Mouse (Mus musculus) limb, embryonic 15.5 days (tissue): ENCODE data around the gene Polr2a. TPM values are rescaled to one million over a fixed set of nuclear protein-coding genes. Genes with fewer than 3 reads are reported as not detected.

ENCODE experiments used
- ATAC-seq: fragments of 200-750 bp; cut with Nextera tagmentation; 2 replicates; pipeline ENCODE4 v1.8.0; 2017; ENCODE audit warnings: low read depth, moderate TSS enrichment; ENCODE audit not compliant: insufficient number of reproducible peaks, low FRiP score, low TSS enrichment
- H3K27ac ChIP-seq: fragments of 300-500 bp; sonication (generic); 2 replicates; pipeline ENCODE4 v1.5.1; 2015; ENCODE audit warnings: moderate library complexity, mild to moderate bottlenecking, inconsistent platforms
- H3K27me3 ChIP-seq: fragments of 300-500 bp; sonication (generic); 2 replicates; pipeline ENCODE4 v1.6.1; 2015; ENCODE audit warnings: inconsistent platforms
- H3K36me3 ChIP-seq: fragments of 300-500 bp; sonication (generic); 2 replicates; pipeline ENCODE4 v1.6.1; 2015; ENCODE audit warnings: inconsistent platforms
- H3K4me1 ChIP-seq: fragments of 300-500 bp; sonication (generic); 2 replicates; pipeline ENCODE4 v1.6.1; 2015; ENCODE audit warnings: inconsistent platforms
- H3K4me2 ChIP-seq: fragments of 300-500 bp; sonication (generic); 2 replicates; pipeline ENCODE4 v1.6.1; 2015; ENCODE audit warnings: mild to moderate bottlenecking, inconsistent platforms
- H3K4me3 ChIP-seq: fragments of 300-500 bp; sonication (generic); 2 replicates; pipeline ENCODE4 v1.5.1; 2015; ENCODE audit warnings: mild to moderate bottlenecking, inconsistent platforms
- H3K9ac ChIP-seq: fragments of 300-500 bp; sonication (generic); 2 replicates; pipeline ENCODE4 v1.6.1; 2015; ENCODE audit warnings: inconsistent platforms
- H3K9me3 ChIP-seq: fragments of 300-500 bp; sonication (generic); 2 replicates; pipeline ENCODE4 v1.6.1; 2016; ENCODE audit warnings: inconsistent platforms
- WGBS: fragments of 180-500 bp; shearing (Covaris S2); methylation state at CpG from one replicate; pipeline ENCODE4 v1.1.7; 2015; 5-methylcytosine and 5-hydroxymethylcytosine counted together
- polyA plus RNA-seq: library from polyadenylated mRNA; unstranded; fragments of >200 nt; fragmentation: Nextera tagmentation; extraction: Ambion mirVana; gene quantifications from 2 replicates; pipeline ENCODE4 v1.2.1, GENCODE M21; 2015

Polr2a gene
- polyA plus RNA-seq, 1 experiment from 2014 or later: 20.0 TPM

DNA sequence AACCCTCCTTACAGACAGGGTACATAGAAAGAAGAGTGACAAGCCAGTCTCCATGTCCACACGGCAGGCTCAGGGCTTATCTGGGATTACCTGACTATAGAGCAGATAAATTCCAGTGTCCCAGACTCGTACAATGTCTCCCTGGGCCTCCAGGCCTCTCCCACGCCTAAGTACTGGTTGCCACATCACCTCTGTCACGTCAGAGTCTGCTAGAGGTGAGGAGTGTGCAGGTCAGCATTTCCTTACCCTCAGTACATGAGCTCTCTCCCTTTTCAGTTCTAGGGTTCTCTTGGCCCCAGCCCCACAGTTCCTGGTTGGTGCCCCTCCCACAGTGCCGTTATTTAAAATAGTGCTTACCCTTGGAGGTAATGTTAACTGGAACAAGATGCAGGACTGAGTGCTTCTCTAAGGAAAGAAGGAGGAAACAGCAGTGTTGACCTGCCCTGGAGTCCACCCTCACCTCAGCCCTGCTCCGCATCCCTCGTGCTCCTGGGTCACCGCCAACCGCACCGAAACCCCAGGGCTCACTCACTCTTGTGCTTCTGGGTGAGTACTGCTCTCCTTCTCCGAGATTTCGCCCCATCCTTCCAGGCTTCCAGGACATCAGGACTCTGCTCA is 74.2 kb downstream of the Polr2a start:
- no peaks in the 10 kb centered on the region for H3K27me3 ChIP-seq
- no peak overlapping the region for H3K9ac ChIP-seq
- H3K4me1 ChIP-seq: peaks cover 68% of the 10 kb centered on the region
- H3K27ac ChIP-seq: peak overlapping the region; percentile 94
- no peak for ATAC-seq
- peaks cover 11% of the 10 kb centered on the region for H3K36me3 ChIP-seq
- 81% methylated on average over 12 of the region's 12 CpGs for WGBS
- H3K4me2 ChIP-seq: no peak overlapping the region
- H3K9me3 ChIP-seq: no peaks in the 10 kb centered on the region
- H3K4me3 ChIP-seq: no peak overlapping the region

Other genes starting within 250 kb of the Polr2a start
- gene Dnah2, start 209.5 kb downstream of the Polr2a start, polyA plus RNA-seq: 2.0 and 3.0 TPM in 2 replicates
- gene Efnb3, start 198.4 kb downstream of the Polr2a start, polyA plus RNA-seq: 27.9 and 33.2 TPM in 2 replicates
- gene Wrap53, start 178.4 kb downstream of the Polr2a start, polyA plus RNA-seq: 23.6 and 24.8 TPM in 2 replicates
- gene Trp53, start 178.3 kb downstream of the Polr2a start, polyA plus RNA-seq: 132 and 134 TPM in 2 replicates
- 8.2 and 10.5 TPM in 2 replicates for gene Atp1b2, start 152.7 kb downstream of the Polr2a start, polyA plus RNA-seq
- gene Shbg, start 140.7 kb downstream of the Polr2a start, polyA plus RNA-seq: not detected in 2 replicates
- 15.7 and 16.2 TPM in 2 replicates for gene Sat2, start 136.6 kb downstream of the Polr2a start, polyA plus RNA-seq
- gene Fxr2, start 125.6 kb downstream of the Polr2a start, polyA plus RNA-seq: 26.8 and 27.1 TPM in 2 replicates
- gene Sox15, start 103.3 kb downstream of the Polr2a start, polyA plus RNA-seq: 3.2 and 4.8 TPM in 2 replicates
- gene Mpdu1, start 96.0 kb downstream of the Polr2a start, polyA plus RNA-seq: 58.9 and 63.9 TPM in 2 replicates
- gene Cd68, start 92.5 kb downstream of the Polr2a start, polyA plus RNA-seq: 18.2 and 24.1 TPM in 2 replicates
- 443 and 469 TPM in 2 replicates for gene Eif4a1, start 86.2 kb downstream of the Polr2a start, polyA plus RNA-seq
- gene Senp3, start 76.6 kb downstream of the Polr2a start, polyA plus RNA-seq: 87.5 and 87.9 TPM in 2 replicates
- gene Tnfsf13, start 72.9 kb downstream of the Polr2a start, polyA plus RNA-seq: 0.73 and 0.87 TPM in 2 replicates
- gene Tnfsf12, start 62.8 kb downstream of the Polr2a start, polyA plus RNA-seq: 10.8 and 12.9 TPM in 2 replicates
- 4.8 and 5.7 TPM in 2 replicates for gene Tnfsfm13, start 62.5 kb downstream of the Polr2a start, polyA plus RNA-seq
- 0.09 and 0.15 TPM in 2 replicates for gene Slc35g3, start 3.3 kb upstream of the Polr2a start, polyA plus RNA-seq
- 5.1 and 5.4 TPM in 2 replicates for gene Zbtb4, start 7.3 kb upstream of the Polr2a start, polyA plus RNA-seq
- gene Chrnb1, start 37.3 kb upstream of the Polr2a start, polyA plus RNA-seq: 18.6 and 30.0 TPM in 2 replicates
- 3.4 and 3.9 TPM in 2 replicates for gene Fgf11, start 43.2 kb upstream of the Polr2a start, polyA plus RNA-seq
- gene Tmem102, start 47.0 kb upstream of the Polr2a start, polyA plus RNA-seq: 8.1 and 8.9 TPM in 2 replicates
- gene Gm39566, start 56.7 kb upstream of the Polr2a start, polyA plus RNA-seq: not detected in 2 replicates
- gene Spem2, start 59.8 kb upstream of the Polr2a start, polyA plus RNA-seq: not detected in 2 replicates
- gene Spem1, start 63.5 kb upstream of the Polr2a start, polyA plus RNA-seq: 0.28 TPM in 1 of 2 replicates, not detected in the other
- 7.6 and 8.7 TPM in 2 replicates for gene Nlgn2, start 79.1 kb upstream of the Polr2a start, polyA plus RNA-seq
- 325 and 365 TPM in 2 replicates for gene Tmem256, start 79.9 kb upstream of the Polr2a start, polyA plus RNA-seq
- 132 and 134 TPM in 2 replicates for gene Plscr3, start 87.7 kb upstream of the Polr2a start, polyA plus RNA-seq
- gene Tnk1, start 100.1 kb upstream of the Polr2a start, polyA plus RNA-seq: 4.1 and 5.0 TPM in 2 replicates
- gene Tmem95, start 119.4 kb upstream of the Polr2a start, polyA plus RNA-seq: 0.31 and 0.73 TPM in 2 replicates
- 20.5 TPM in 2 replicates for gene Kctd11, start 122.8 kb upstream of the Polr2a start, polyA plus RNA-seq
- gene Acap1, start 136.9 kb upstream of the Polr2a start, polyA plus RNA-seq: 2.7 and 3.1 TPM in 2 replicates
- 7.6 and 8.4 TPM in 2 replicates for gene 2810408A11Rik, start 142.3 kb upstream of the Polr2a start, polyA plus RNA-seq
- 7.1 and 7.3 TPM in 2 replicates for gene Neurl4, start 142.4 kb upstream of the Polr2a start, polyA plus RNA-seq
- gene Gps2, start 155.3 kb upstream of the Polr2a start, polyA plus RNA-seq: 71.5 and 77.1 TPM in 2 replicates
- 1,601 and 1,681 TPM in 2 replicates for gene Eif5a, start 163.3 kb upstream of the Polr2a start, polyA plus RNA-seq
- 3.6 and 4.6 TPM in 2 replicates for gene Ybx2, start 177.2 kb upstream of the Polr2a start, polyA plus RNA-seq
- gene Slc2a4, start 189.6 kb upstream of the Polr2a start, polyA plus RNA-seq: 23.0 and 23.5 TPM in 2 replicates
- 8.1 and 13.1 TPM in 2 replicates for gene Cldn7, start 206.1 kb upstream of the Polr2a start, polyA plus RNA-seq
- 24.6 and 32.0 TPM in 2 replicates for gene Ctdnep1, start 222.5 kb upstream of the Polr2a start, polyA plus RNA-seq
- 111 and 119 TPM in 2 replicates for gene Elp5, start 223.9 kb upstream of the Polr2a start, polyA plus RNA-seq
- gene Gabarap, start 232.5 kb upstream of the Polr2a start, polyA plus RNA-seq: 545 and 568 TPM in 2 replicates
- 72.2 and 81.6 TPM in 2 replicates for gene Phf23, start 237.1 kb upstream of the Polr2a start, polyA plus RNA-seq
- 42.2 and 43.1 TPM in 2 replicates for gene Dvl2, start 242.0 kb upstream of the Polr2a start, polyA plus RNA-seq